ENCODE assay signal across 28 mouse cellular contexts in genomic region chr5:53147418-53147817, GRCm38 (mm10).
DNase-seq lines count a peak whose midpoint lies in the region; ATAC-seq and TF ChIP-seq lines count a peak whose summit lies in the region.
"Had no signal": no experiment of that assay in that cellular context is flagged by ENCODE, and none has a peak within 500 bp of the region (broad histone marks: within the 10 kb centered on the region; RNA-seq: fewer than 3 reads in every experiment).

No protein-coding gene starts in this region.

- H3K27ac ChIP-seq in heart, embryonic 10.5 days, result peak overlapping the region; percentile 47; the same call in 1 of the 2 replicates
- H3K27ac ChIP-seq in kidney, embryonic 16.5 days (ENCODE audit: low read length), result no peak overlapping the region
- H3K27ac ChIP-seq in kidney, adult 2 months (ENCODE audit: insufficient read depth, low read depth, low read length), result no peak overlapping the region
- H3K27ac ChIP-seq in CH12.LX (ENCODE audit: insufficient read depth, low read depth), result peak overlapping the region; percentile 18; the same call in 1 of the 2 replicates
- H3K27ac ChIP-seq: embryonic facial prominence, embryonic 10.5 days; embryonic facial prominence, embryonic 15.5 days; heart, embryonic 15.5 days; hindbrain, embryonic 13.5 days; limb, embryonic 12.5 days; liver, embryonic 15.5 days; neural tube, embryonic 15.5 days; stomach, postnatal 0 days had no signal

- no peaks in the 10 kb centered on the region for H3K9me3 ChIP-seq in heart, embryonic 10.5 days
- H3K9me3 ChIP-seq in kidney, embryonic 16.5 days (ENCODE audit: low read length), result no peaks in the 10 kb centered on the region
- peaks cover 8% of the 10 kb centered on the region for H3K9me3 ChIP-seq in CH12.LX (replicated peaks; ENCODE audit: low read length)
- H3K9me3 ChIP-seq: embryonic facial prominence, embryonic 10.5 days; embryonic facial prominence, embryonic 15.5 days; heart, embryonic 15.5 days; hindbrain, embryonic 13.5 days; limb, embryonic 12.5 days; liver, embryonic 15.5 days; neural tube, embryonic 15.5 days had no signal

- peak; percentile 45 for TF ChIP-seq EP300 in CH12.LX (IDR thresholded peaks at IDR 0.05; ENCODE audit: low read length)

- in situ Hi-C loops in CH12.LX (cut with MboI; ENCODE audit: low pct_ligation_motif_present, low pct_unique_long_range_greater_than_20kb, low sequenced_read_pairs), result no loop called here

- H3K79me2 ChIP-seq in CH12.LX (replicated peaks; ENCODE audit: control insufficient read depth, extremely low read depth, insufficient read depth, poor library complexity, severe bottlenecking), result no peaks in the 10 kb centered on the region

- no peak for TF ChIP-seq CTCF in kidney, adult 2 months (conservative IDR thresholded peaks at IDR 0.05; ENCODE audit: insufficient read depth, insufficient read length, low read depth, low read length)
- no peak for TF ChIP-seq CTCF in CH12.LX (conservative IDR thresholded peaks at IDR 0.05 in 1 of 2, IDR thresholded peaks at IDR 0.05 in 1 of 2; ENCODE audit: low read depth in 2 of 2, low read length in 2 of 2)

- TF ChIP-seq RAD21 in CH12.LX (IDR thresholded peaks at IDR 0.05; ENCODE audit: low read depth, low read length), result no peak

- 0 out of 2 replicates have a peak, but pooled peaks cover 3% of the 10 kb centered on the region for H3K36me3 ChIP-seq in heart, embryonic 10.5 days
- peaks cover 16% of the 10 kb centered on the region for H3K36me3 ChIP-seq in kidney, embryonic 16.5 days (ENCODE audit: insufficient read depth, low read length)
- no peaks in the 10 kb centered on the region for H3K36me3 ChIP-seq in kidney, adult 2 months (ENCODE audit: control insufficient read depth, insufficient read depth, low read length)
- no peaks in the 10 kb centered on the region for H3K36me3 ChIP-seq in CH12.LX (replicated peaks in 1 of 2; ENCODE audit: control insufficient read depth in 1 of 2, insufficient read depth in 1 of 2, low read length in 1 of 2)
- H3K36me3 ChIP-seq: embryonic facial prominence, embryonic 10.5 days; embryonic facial prominence, embryonic 15.5 days; heart, embryonic 15.5 days; hindbrain, embryonic 13.5 days; limb, embryonic 12.5 days; liver, embryonic 15.5 days had no signal

- H3K9ac ChIP-seq in kidney, embryonic 16.5 days (replicated peaks; ENCODE audit: low read length), result no peak overlapping the region
- no peak overlapping the region for H3K9ac ChIP-seq in CH12.LX (ENCODE audit: insufficient read depth, low read depth)
- H3K9ac ChIP-seq: embryonic facial prominence, embryonic 15.5 days; heart, embryonic 15.5 days; hindbrain, embryonic 13.5 days; limb, embryonic 12.5 days; liver, embryonic 15.5 days; lung, embryonic 14.5 days; neural tube, embryonic 15.5 days had no signal

- WGBS in heart, embryonic 10.5 days, result 78% methylated on average over 4 of the region's 4 CpGs
- WGBS in kidney, embryonic 16.5 days, result 69% methylated on average over 4 of the region's 4 CpGs
- 46% methylated on average over 4 of the region's 4 CpGs for WGBS in kidney, adult 2 months

- DNase-seq in heart, embryonic 10.5 days (ENCODE audit: low spot score), result no peak
- no peak for DNase-seq in heart, postnatal 14 days
- no peak for DNase-seq in kidney, adult 2 months
- DNase-seq in CH12.LX (ENCODE audit: extremely low read depth), result peak; percentile 55
- DNase-seq in brain, adult 2 months (ENCODE audit: low read depth, low spot score), result peak; percentile 81
- DNase-seq in urinary bladder, adult 2 months (ENCODE audit: low spot score), result no peak
- DNase-seq: adrenal gland, postnatal 14 days; cerebellum, adult 11-12 months; gastrocnemius, postnatal 14 days; heart, postnatal 36 days; layer of hippocampus, adult 9-11 months; lung, embryonic 14.5 days; lung, postnatal 14 days; midbrain, embryonic 14.5 days; right cerebral cortex, postnatal 4 days; thymus, adult 2 months; thymus, postnatal 36 days had no signal

- H3K4me2 ChIP-seq in kidney, embryonic 16.5 days (replicated peaks; ENCODE audit: low read depth, low read length), result no peak overlapping the region
- peak overlapping the region; percentile 45; the same call in 1 of the 2 replicates for H3K4me2 ChIP-seq in CH12.LX (ENCODE audit: insufficient read depth, low read depth, poor library complexity, severe bottlenecking)
- H3K4me2 ChIP-seq: embryonic facial prominence, embryonic 15.5 days; heart, embryonic 15.5 days; hindbrain, embryonic 13.5 days; limb, embryonic 12.5 days; liver, embryonic 15.5 days; lung, embryonic 14.5 days; neural tube, embryonic 15.5 days had no signal

- no peaks in the 10 kb centered on the region for H3K27me3 ChIP-seq in heart, embryonic 10.5 days (ENCODE audit: insufficient read depth, poor library complexity, severe bottlenecking)
- H3K27me3 ChIP-seq in kidney, embryonic 16.5 days (ENCODE audit: insufficient read depth, low read length), result no peaks in the 10 kb centered on the region
- no peaks in the 10 kb centered on the region for H3K27me3 ChIP-seq in kidney, adult 2 months (replicated peaks; ENCODE audit: control insufficient read depth, insufficient read depth, low read length)
- H3K27me3 ChIP-seq in CH12.LX (replicated peaks), result no peaks in the 10 kb centered on the region
- H3K27me3 ChIP-seq: embryonic facial prominence, embryonic 15.5 days; heart, embryonic 15.5 days; hindbrain, embryonic 13.5 days; limb, embryonic 12.5 days; liver, embryonic 15.5 days; neural tube, embryonic 15.5 days had no signal

- ATAC-seq in kidney, embryonic 16.5 days (ENCODE audit: low FRiP score, low TSS enrichment), result peak; percentile 55; the same call in 1 of the 2 replicates
- ATAC-seq: forebrain, embryonic 14.5 days; intestine, postnatal 0 days had no signal

- H3K4me1 ChIP-seq in heart, embryonic 10.5 days, result peaks cover 30% of the 10 kb centered on the region
- peaks cover 12% of the 10 kb centered on the region; the same call in 1 of the 2 replicates for H3K4me1 ChIP-seq in kidney, embryonic 16.5 days (ENCODE audit: insufficient read depth, low read length)
- no peaks in the 10 kb centered on the region for H3K4me1 ChIP-seq in kidney, adult 2 months (ENCODE audit: control insufficient read depth, insufficient read depth, low read length)
- H3K4me1 ChIP-seq in CH12.LX (ENCODE audit: control insufficient read depth in 1 of 2, insufficient read depth in 2 of 2), result peaks cover 17 to 37% of the 10 kb centered on the region in 2 experiments
- H3K4me1 ChIP-seq: embryonic facial prominence, embryonic 15.5 days; heart, embryonic 15.5 days; liver, embryonic 15.5 days had no signal

- dilution Hi-C loops in CH12.LX (cut with MboI; ENCODE audit: extremely low pct_ligation_motif_present, extremely low pct_unique_long_range_greater_than_20kb, low sequenced_read_pairs), result no loop called here

- H3K4me3 ChIP-seq in heart, embryonic 10.5 days, result no peak overlapping the region
- H3K4me3 ChIP-seq in kidney, embryonic 16.5 days (ENCODE audit: low read length), result no peak overlapping the region
- no peak overlapping the region for H3K4me3 ChIP-seq in kidney, adult 2 months (ENCODE audit: insufficient read depth, low read depth, low read length)
- H3K4me3 ChIP-seq in CH12.LX (replicated peaks in 1 of 3; ENCODE audit: low read depth in 2 of 3, low read length in 2 of 3, poor library complexity in 1 of 3), result no peak overlapping the region
- H3K4me3 ChIP-seq: embryonic facial prominence, embryonic 10.5 days; embryonic facial prominence, embryonic 15.5 days; heart, embryonic 15.5 days; hindbrain, embryonic 13.5 days; limb, embryonic 12.5 days; liver, embryonic 15.5 days; neural tube, embryonic 15.5 days had no signal

- intact Hi-C loops in heart, postnatal 14 days (cut with DNase I), result no loop called here

- no peak for TF ChIP-seq POLR2A in kidney, adult 2 months (IDR thresholded peaks at IDR 0.05; ENCODE audit: low read depth, low read length)
- no peak for TF ChIP-seq POLR2A in CH12.LX (IDR thresholded peaks at IDR 0.05; ENCODE audit: low read depth, low read length)

TF ChIP-seq in CH12.LX, 34 proteins besides CTCF, POLR2A, EP300 and RAD21:
- TF ChIP-seq SMC3 (IDR thresholded peaks at IDR 0.05; ENCODE audit: low read depth, low read length) (no peak), MEF2A (IDR thresholded peaks at IDR 0.05; ENCODE audit: borderline replicate concordance, low read depth, low read length) (peak; percentile 87), CHD2 (IDR thresholded peaks at IDR 0.05; ENCODE audit: low read length) (no peak), JUND (conservative IDR thresholded peaks at IDR 0.05; ENCODE audit: low read depth, low read length) (peak; percentile 81), IRF4 (IDR thresholded peaks at IDR 0.05; ENCODE audit: low read depth, low read length) (peak; percentile 94), ETS1 (conservative IDR thresholded peaks at IDR 0.05; ENCODE audit: low read depth, low read length) (peak; percentile 56; the same call in 1 of the 2 replicates), JUN (IDR thresholded peaks at IDR 0.05; ENCODE audit: insufficient read depth, low read depth, low read length) (peak; percentile 49; the same call in 1 of the 2 replicates), MXI1 (IDR thresholded peaks at IDR 0.05; ENCODE audit: low read depth, low read length) (0 out of 2 replicates have a peak, but pooled peaks have one; percentile 22), TCF12 (IDR thresholded peaks at IDR 0.05; ENCODE audit: low read depth, low read length) (0 out of 2 replicates have a peak, but pooled peaks have one; percentile 18)

Comparison
In these comparisons a context has a peak if more than half of its experiments do, and no peak if none do; other contexts are left out.
1. DNase-seq: peak in CH12.LX (single experiment) and brain, adult 2 months (single experiment); none in heart, embryonic 10.5 days (single experiment), heart, postnatal 14 days (0 of 2), kidney, adult 2 months (single experiment) and urinary bladder, adult 2 months (single experiment).
2. H3K27ac ChIP-seq: peak in heart, embryonic 10.5 days (single experiment) and CH12.LX (single experiment); none in kidney, embryonic 16.5 days (single experiment) and kidney, adult 2 months (single experiment).